Mouse (Mus musculus) ES-E14 (cell line): ENCODE results near the gene Ntf3. TPM values are rescaled to one million over a fixed set of nuclear protein-coding genes. Genes with fewer than 3 reads are reported as not detected.

Experiments used
- DNase-seq: peaks from one replicate; pipeline ENCODE4 v3.0.0-alpha.2; 2013; ENCODE audit warnings: low read depth, low spot score
- H3K27ac ChIP-seq: 2 replicates; pipeline ENCODE4 v1.5.1; 2012; ENCODE audit warnings: low read depth, mild to moderate bottlenecking, low read length, moderate library complexity, mixed read lengths; ENCODE audit not compliant: poor library complexity, insufficient read depth, severe bottlenecking
- H3K36me3 ChIP-seq: 2 replicates; pipeline ENCODE4 v1.6.1; 2012; ENCODE audit warnings: mild to moderate bottlenecking, low read length, moderate library complexity, mixed read lengths; ENCODE audit not compliant: control insufficient read depth, poor library complexity, insufficient read depth, severe bottlenecking
- H3K4me1 ChIP-seq, 2 experiments: fragments of 150-350 bp in 1 of 2; sonication (generic) in 1 of 2; 2 replicates each; pipeline ENCODE4 v1.6.1; 2012; ENCODE audit warnings: low read length in 2 of 2, mild to moderate bottlenecking in 1 of 2, mixed read lengths in 1 of 2; ENCODE audit not compliant: control insufficient read depth in 2 of 2, insufficient read depth in 2 of 2, poor library complexity in 1 of 2
- H3K4me3 ChIP-seq, 2 experiments: fragments of 150-350 bp in 1 of 2; sonication (generic) in 1 of 2; 2 replicates each; pipeline ENCODE4 v1.5.1; 2012; ENCODE audit warnings: low read length in 2 of 2, low read depth in 1 of 2, mild to moderate bottlenecking in 1 of 2, mixed read lengths in 1 of 2; ENCODE audit not compliant: insufficient read depth in 1 of 2, poor library complexity in 1 of 2, severe bottlenecking in 1 of 2
- H3K9ac ChIP-seq: 2 replicates; pipeline ENCODE4 v1.6.1; 2012; ENCODE audit warnings: low read depth, mild to moderate bottlenecking, low read length, mixed read lengths; ENCODE audit not compliant: poor library complexity, insufficient read depth, severe bottlenecking
- H3K9me3 ChIP-seq: fragments of 150-350 bp; sonication (generic); 2 replicates; pipeline ENCODE4 v1.6.1; 2012; ENCODE audit warnings: low read depth, mild to moderate bottlenecking, low read length; ENCODE audit not compliant: control insufficient read depth, insufficient read depth
- CHD2 ChIP-seq: IDR thresholded peaks from 2 replicates; pipeline ENCODE4 v1.6.1; 2014; ENCODE audit warnings: mild to moderate bottlenecking, low read depth, low read length, inconsistent platforms
- HCFC1 ChIP-seq: IDR thresholded peaks from 2 replicates; pipeline ENCODE4 v1.6.1; 2012; ENCODE audit warnings: low read length, inconsistent platforms, borderline replicate concordance; ENCODE audit not compliant: insufficient read depth
- MAFK ChIP-seq: IDR thresholded peaks from 2 replicates; pipeline ENCODE4 v1.6.1; 2014; ENCODE audit warnings: mild to moderate bottlenecking, low read depth, low read length, inconsistent platforms; ENCODE audit not compliant: insufficient read depth
- ZC3H11A ChIP-seq: IDR thresholded peaks from 2 replicates; pipeline ENCODE4 v1.6.1; 2012; ENCODE audit warnings: low read depth, mild to moderate bottlenecking, inconsistent platforms, low read length, borderline replicate concordance
- ZNF384 ChIP-seq: IDR thresholded peaks from 2 replicates; pipeline ENCODE4 v1.6.1; 2012; ENCODE audit warnings: low read depth, low read length, inconsistent platforms
- in situ Hi-C, 2 experiments: fragments of 600-800 bp; cut with MboI; formaldehyde crosslinking; loops; one replicate each; pipeline ENCODE4 v1.15.1; 2025; ENCODE audit warnings: low sequenced_read_pairs in 2 of 2, inconsistent platforms in 1 of 2; ENCODE audit not compliant: unreplicated experiment in 2 of 2
- total RNA-seq: library from RNA; depleted of rRNA; stranded (reverse); fragments of 300-350 nt; gene quantifications from 2 replicates; pipeline ENCODE4 v1.2.3, GENCODE M21; 2012

Ntf3 gene
- total RNA-seq, 1 experiment: 0.54 TPM

DNA sequence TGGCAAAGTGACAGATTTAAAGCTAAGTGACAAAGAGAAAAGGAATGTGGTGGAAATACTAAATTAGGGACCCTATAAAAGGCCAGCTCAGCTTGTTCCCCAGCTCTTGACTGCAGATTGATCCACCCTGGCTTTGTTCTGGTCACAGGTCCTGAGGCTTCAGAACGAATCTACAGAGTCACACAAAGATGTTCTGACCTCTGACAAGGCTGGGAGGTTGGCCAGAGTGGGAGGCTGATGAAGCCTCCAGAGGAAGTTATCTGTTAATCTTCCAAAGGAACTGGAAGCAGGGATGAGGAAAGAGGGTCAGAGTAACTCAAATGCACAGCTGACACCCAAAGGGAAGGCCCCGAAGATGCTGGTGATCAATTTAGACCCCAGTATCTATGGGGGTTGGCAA is 59.3 kb downstream of the Ntf3 start:
- Histone ChIP-seq H3K4me3 (no peak overlapping the region), H3K9ac (no peak overlapping the region), H3K36me3 (no peaks in the 10 kb centered on the region), H3K4me1 (no peaks in the 10 kb centered on the region), H3K27ac (no peak overlapping the region), H3K9me3 (no peaks in the 10 kb centered on the region)
- in situ Hi-C loops: no loop called here
- TF ChIP-seq HCFC1: no peak
- no peak for TF ChIP-seq ZNF384
- TF ChIP-seq MAFK: no peak
- TF ChIP-seq ZC3H11A: no peak
- DNase-seq: no peak

DNA sequence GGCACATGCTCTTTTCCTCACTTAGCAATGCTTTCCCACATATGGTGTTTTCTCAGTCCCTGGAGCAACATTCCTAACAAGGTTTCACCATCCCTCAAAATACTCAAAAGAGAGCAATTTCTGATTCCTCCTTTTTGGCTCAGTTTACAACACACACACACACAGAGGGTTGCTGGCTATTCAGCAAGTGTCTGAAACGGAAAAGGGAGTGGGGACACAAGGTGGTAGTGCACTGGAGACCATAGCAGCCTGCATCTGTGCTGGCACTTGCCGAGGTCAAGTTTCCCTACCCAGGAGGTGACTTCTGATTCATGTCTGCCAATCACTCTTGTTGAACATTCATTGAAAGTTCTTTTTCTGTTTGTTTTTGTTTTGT is 59.9 kb downstream of the Ntf3 start:
- no peak for DNase-seq
- no peak overlapping the region for H3K9ac ChIP-seq
- no peak overlapping the region for H3K27ac ChIP-seq
- in situ Hi-C loops: no loop called here
- H3K9me3 ChIP-seq: no peaks in the 10 kb centered on the region
- no peaks in the 10 kb centered on the region for H3K4me1 ChIP-seq
- TF ChIP-seq MAFK (no peak), ZNF384 (no peak), ZC3H11A (no peak), HCFC1 (no peak), CHD2 (no peak)
- H3K36me3 ChIP-seq: no peaks in the 10 kb centered on the region
- H3K4me3 ChIP-seq: no peak overlapping the region

GRCm38 (mm10) chr6:126106051-126106797 is 60.5 kb downstream of the Ntf3 start:
- Histone ChIP-seq H3K4me3 (no peak overlapping the region), H3K9ac (no peak overlapping the region), H3K4me1 (no peaks in the 10 kb centered on the region), H3K9me3 (no peaks in the 10 kb centered on the region), H3K27ac (no peak overlapping the region), H3K36me3 (no peaks in the 10 kb centered on the region)
- TF ChIP-seq ZC3H11A (no peak), CHD2 (no peak), HCFC1 (no peak), MAFK (no peak), ZNF384 (no peak)
- in situ Hi-C loops: no loop called here
- no peak for DNase-seq

DNA sequence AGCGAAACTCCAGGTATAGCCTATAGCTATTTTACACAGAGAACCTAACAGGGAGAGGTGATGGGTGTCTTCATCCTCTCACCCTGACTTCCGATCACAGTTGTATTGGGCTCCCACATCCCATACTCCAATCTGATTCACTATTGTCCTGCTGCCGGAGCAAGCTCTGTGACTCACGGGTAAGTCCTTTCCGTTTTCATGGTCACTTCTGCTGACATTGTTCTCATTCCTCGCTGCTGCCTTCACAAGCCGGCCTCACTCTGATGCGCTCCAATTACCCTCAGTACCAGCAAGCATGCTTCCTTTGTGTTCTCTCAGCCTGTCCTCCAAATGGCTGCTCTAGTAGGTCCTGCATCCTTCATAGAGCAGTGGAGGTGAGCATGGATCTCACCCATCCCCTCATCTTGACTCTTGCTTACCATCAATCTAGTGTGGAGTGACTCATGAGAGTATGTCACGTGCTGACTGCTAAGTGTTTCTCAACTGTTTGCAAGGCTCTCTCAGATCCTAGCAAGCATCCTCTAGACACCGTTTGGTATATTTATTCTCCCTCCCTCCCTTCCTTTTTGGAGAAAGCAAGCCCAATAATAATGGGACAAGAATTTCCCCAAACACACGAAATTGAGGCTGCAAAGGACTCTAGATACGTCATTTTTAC is 61.5 kb downstream of the Ntf3 start:
- Histone ChIP-seq H3K36me3 (no peaks in the 10 kb centered on the region), H3K4me1 (no peaks in the 10 kb centered on the region), H3K4me3 (no peak overlapping the region), H3K9me3 (no peaks in the 10 kb centered on the region), H3K9ac (no peak overlapping the region), H3K27ac (no peak overlapping the region; the same call in 1 of the 2 replicates)
- in situ Hi-C loops: no loop called here
- no peak for DNase-seq
- no peak for TF ChIP-seq MAFK
- no peak for TF ChIP-seq HCFC1
- no peak for TF ChIP-seq ZC3H11A
- no peak for TF ChIP-seq CHD2
- TF ChIP-seq ZNF384: no peak

DNA sequence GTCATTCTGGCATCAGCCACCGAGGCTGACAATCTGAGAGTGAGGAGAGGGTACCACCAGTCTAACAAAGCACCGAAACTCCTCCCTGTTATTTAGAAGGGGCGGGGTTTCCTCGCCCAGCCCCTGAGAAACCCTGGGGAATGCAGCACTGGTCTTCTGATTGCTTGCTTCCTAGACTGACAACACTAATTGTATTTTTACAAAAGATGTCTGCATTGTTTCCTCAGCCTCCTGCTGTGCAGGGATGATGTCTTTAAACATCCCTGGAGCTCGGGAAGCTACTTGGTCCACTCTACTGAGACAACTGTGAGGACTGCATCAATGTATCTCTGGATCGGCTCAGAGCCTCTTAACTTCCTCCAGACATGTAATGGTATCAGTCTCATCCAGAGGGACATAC is 64.1 kb downstream of the Ntf3 start:
- Histone ChIP-seq H3K9me3 (no peaks in the 10 kb centered on the region), H3K36me3 (no peaks in the 10 kb centered on the region), H3K9ac (no peak overlapping the region), H3K4me1 (no peaks in the 10 kb centered on the region), H3K4me3 (no peak overlapping the region), H3K27ac (no peak overlapping the region)
- peak; percentile 36 for DNase-seq
- in situ Hi-C loops: no loop called here
- TF ChIP-seq HCFC1 (no peak), MAFK (no peak), CHD2 (no peak), ZC3H11A (no peak), ZNF384 (no peak)
